Mouse (Mus musculus): Measurements from ENCODE around the gene Rmnd5a. TPM values are rescaled to one million over a fixed set of nuclear protein-coding genes. Genes with fewer than 3 reads are reported as not detected.
"Not testable (repeated sequence)": the region's sequence is repeated elsewhere in the genome, so short reads cannot be mapped to it uniquely, and the experiment has no call there.

Rmnd5a gene
- 33.6 and 40.3 TPM in 2 replicates for polyA plus RNA-seq (2012; rRNA removed)

- H3K27me3 ChIP-seq (replicated peaks; ENCODE audit: control insufficient read depth, insufficient read depth, low read length), result no peaks in the 10 kb centered on the region
- under 1% methylated on average over 74 of the region's 75 CpGs for WGBS
- peak; percentile 100 for DNase-seq
- H3K4me1 ChIP-seq (ENCODE audit: control insufficient read depth, insufficient read depth, low read length), result peaks cover 15% of the 10 kb centered on the region
- TF ChIP-seq POLR2A (IDR thresholded peaks at IDR 0.05; ENCODE audit: low read depth, low read length), result peak; percentile 45
- TF ChIP-seq CTCF (conservative IDR thresholded peaks at IDR 0.05; ENCODE audit: insufficient read depth, insufficient read length, low read depth, low read length), result peak; percentile 42; the same call in 1 of the 2 replicates
- peak within 1 kb of the TSS; percentile 100 for H3K27ac ChIP-seq (ENCODE audit: insufficient read depth, low read depth, low read length)
- peak within 1 kb of the TSS; percentile 97 for H3K4me3 ChIP-seq (ENCODE audit: insufficient read depth, low read depth, low read length)
- H3K36me3 ChIP-seq (ENCODE audit: control insufficient read depth, insufficient read depth, low read length), result no peaks in the 10 kb centered on the region
Measured at GRCm38 (mm10) chr6:71440492-71441250, at the start of gene Rmnd5a. Rmnd5a (minus strand) TSS chr6:71440637.

DNA sequence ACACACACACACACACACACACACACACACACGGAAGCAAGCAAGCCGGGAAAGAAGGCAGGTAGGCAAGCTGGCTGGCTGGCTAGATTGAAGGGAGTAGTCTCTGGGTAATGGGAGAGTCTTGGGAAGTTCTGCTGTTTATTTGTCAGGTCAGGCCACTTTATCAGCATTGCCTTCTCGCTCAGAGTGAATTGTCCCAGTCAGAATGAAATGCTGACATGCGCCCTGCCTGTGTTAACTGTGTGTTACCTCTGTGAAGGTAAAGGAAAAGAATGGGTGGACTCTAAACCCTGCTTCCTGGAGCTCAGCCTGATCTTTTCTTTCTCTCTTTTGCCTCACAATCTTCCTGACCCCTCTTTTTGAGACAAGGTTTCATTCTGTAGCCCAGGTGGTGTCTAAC lies 47.5 kb upstream of the Rmnd5a start:
- H3K27ac ChIP-seq (ENCODE audit: insufficient read depth, low read depth, low read length), result no peak overlapping the region
- TF ChIP-seq CTCF (conservative IDR thresholded peaks at IDR 0.05; ENCODE audit: insufficient read depth, insufficient read length, low read depth, low read length), result no peak
- TF ChIP-seq POLR2A (IDR thresholded peaks at IDR 0.05; ENCODE audit: low read depth, low read length), result no peak
- H3K27me3 ChIP-seq (replicated peaks; ENCODE audit: control insufficient read depth, insufficient read depth, low read length), result no peaks in the 10 kb centered on the region
- no peaks in the 10 kb centered on the region for H3K36me3 ChIP-seq (ENCODE audit: control insufficient read depth, insufficient read depth, low read length)
- DNase-seq, result no peak
- WGBS, result 52% methylated on average over 4 of the region's 4 CpGs
- H3K4me3 ChIP-seq (ENCODE audit: insufficient read depth, low read depth, low read length), result no peak overlapping the region
- peaks cover 5% of the 10 kb centered on the region; the same call in 1 of the 2 replicates for H3K4me1 ChIP-seq (ENCODE audit: control insufficient read depth, insufficient read depth, low read length)

DNA sequence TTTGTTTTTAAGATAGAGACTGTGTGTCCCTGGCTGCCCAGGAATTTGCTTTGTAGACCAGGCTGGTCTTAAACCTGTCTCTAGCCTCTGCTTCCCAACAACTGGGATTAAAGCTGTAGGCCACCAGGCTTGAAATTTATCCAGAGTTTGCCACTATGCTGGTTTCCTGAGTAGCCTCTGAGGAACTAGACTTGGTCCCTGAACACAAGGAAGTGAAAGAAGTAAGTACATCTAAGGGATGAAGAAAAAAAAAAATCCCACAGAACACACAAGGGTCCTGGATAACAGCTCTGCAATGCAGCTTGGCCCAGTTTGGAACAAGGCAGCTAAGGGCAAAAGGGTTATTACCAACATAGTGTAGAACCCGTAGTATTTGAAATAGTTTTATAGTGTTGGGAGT lies 46.4 kb upstream of the Rmnd5a start:
- Histone ChIP-seq H3K4me3 (ENCODE audit: insufficient read depth, low read depth, low read length) (no peak overlapping the region), H3K27me3 (replicated peaks; ENCODE audit: control insufficient read depth, insufficient read depth, low read length) (no peaks in the 10 kb centered on the region), H3K36me3 (ENCODE audit: control insufficient read depth, insufficient read depth, low read length) (no peaks in the 10 kb centered on the region), H3K4me1 (ENCODE audit: control insufficient read depth, insufficient read depth, low read length) (no peaks in the 10 kb centered on the region), H3K27ac (ENCODE audit: insufficient read depth, low read depth, low read length) (no peak overlapping the region)
- DNase-seq, result no peak
- 86% methylated on average over 1 of the region's 1 CpGs for WGBS
- no peak for TF ChIP-seq POLR2A (IDR thresholded peaks at IDR 0.05; ENCODE audit: low read depth, low read length)
- TF ChIP-seq CTCF (conservative IDR thresholded peaks at IDR 0.05; ENCODE audit: insufficient read depth, insufficient read length, low read depth, low read length), result no peak

GRCm38 (mm10) chr6:71486226-71486625 lies 45.8 kb upstream of the Rmnd5a start:
- TF ChIP-seq POLR2A (IDR thresholded peaks at IDR 0.05; ENCODE audit: low read depth, low read length) (no peak), CTCF (conservative IDR thresholded peaks at IDR 0.05; ENCODE audit: insufficient read depth, insufficient read length, low read depth, low read length) (no peak)
- 54% methylated on average over 2 of the region's 2 CpGs for WGBS
- H3K4me3 ChIP-seq (ENCODE audit: insufficient read depth, low read depth, low read length), result no peak overlapping the region
- peak; percentile 12 for DNase-seq
- no peaks in the 10 kb centered on the region for H3K36me3 ChIP-seq (ENCODE audit: control insufficient read depth, insufficient read depth, low read length)
- no peak overlapping the region for H3K27ac ChIP-seq (ENCODE audit: insufficient read depth, low read depth, low read length)
- no peaks in the 10 kb centered on the region for H3K27me3 ChIP-seq (replicated peaks; ENCODE audit: control insufficient read depth, insufficient read depth, low read length)
- no peaks in the 10 kb centered on the region for H3K4me1 ChIP-seq (ENCODE audit: control insufficient read depth, insufficient read depth, low read length)

- TF ChIP-seq CTCF (conservative IDR thresholded peaks at IDR 0.05; ENCODE audit: insufficient read depth, insufficient read length, low read depth, low read length) (no peak), POLR2A (IDR thresholded peaks at IDR 0.05; ENCODE audit: low read depth, low read length) (no peak)
- Histone ChIP-seq H3K36me3 (ENCODE audit: control insufficient read depth, insufficient read depth, low read length) (no peaks in the 10 kb centered on the region), H3K27ac (ENCODE audit: insufficient read depth, low read depth, low read length) (no peak overlapping the region), H3K27me3 (replicated peaks; ENCODE audit: control insufficient read depth, insufficient read depth, low read length) (no peaks in the 10 kb centered on the region), H3K4me3 (ENCODE audit: insufficient read depth, low read depth, low read length) (no peak overlapping the region), H3K4me1 (ENCODE audit: control insufficient read depth, insufficient read depth, low read length) (no peaks in the 10 kb centered on the region)
- 76% methylated on average over 5 of the region's 5 CpGs for WGBS
- DNase-seq, result no peak
Measured at GRCm38 (mm10) chr6:71485246-71485645, 44.8 kb upstream of the Rmnd5a start.

DNA sequence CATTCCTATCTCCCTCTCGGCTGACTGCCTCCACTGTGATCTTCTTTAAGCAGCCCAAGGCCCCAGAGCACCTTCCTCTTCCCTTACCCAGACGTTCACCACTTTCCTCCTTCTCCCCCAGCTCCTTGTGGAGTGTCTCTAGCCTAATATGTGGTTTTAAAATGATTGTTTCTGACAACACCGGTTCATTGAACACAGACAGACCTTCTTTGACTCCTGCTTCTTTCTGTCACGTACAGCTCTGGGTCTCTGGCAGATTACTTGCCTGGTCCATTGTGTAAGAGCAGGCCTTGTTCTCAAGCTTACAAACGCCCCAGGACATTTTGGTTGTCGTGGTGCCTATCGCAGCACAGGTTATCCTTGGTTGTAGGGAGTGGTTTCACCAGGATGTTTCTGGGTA lies 40.7 kb upstream of the Rmnd5a start:
- Histone ChIP-seq H3K4me1 (ENCODE audit: control insufficient read depth, insufficient read depth, low read length) (peaks cover under 1% of the 10 kb centered on the region; the same call in 1 of the 2 replicates), H3K27ac (ENCODE audit: insufficient read depth, low read depth, low read length) (no peak overlapping the region), H3K4me3 (ENCODE audit: insufficient read depth, low read depth, low read length) (no peak overlapping the region), H3K36me3 (ENCODE audit: control insufficient read depth, insufficient read depth, low read length) (no peaks in the 10 kb centered on the region), H3K27me3 (replicated peaks; ENCODE audit: control insufficient read depth, insufficient read depth, low read length) (no peaks in the 10 kb centered on the region)
- no peak for DNase-seq
- WGBS, result 69% methylated on average over 7 of the region's 7 CpGs
- TF ChIP-seq CTCF (conservative IDR thresholded peaks at IDR 0.05; ENCODE audit: insufficient read depth, insufficient read length, low read depth, low read length) (no peak), POLR2A (IDR thresholded peaks at IDR 0.05; ENCODE audit: low read depth, low read length) (no peak)

DNA sequence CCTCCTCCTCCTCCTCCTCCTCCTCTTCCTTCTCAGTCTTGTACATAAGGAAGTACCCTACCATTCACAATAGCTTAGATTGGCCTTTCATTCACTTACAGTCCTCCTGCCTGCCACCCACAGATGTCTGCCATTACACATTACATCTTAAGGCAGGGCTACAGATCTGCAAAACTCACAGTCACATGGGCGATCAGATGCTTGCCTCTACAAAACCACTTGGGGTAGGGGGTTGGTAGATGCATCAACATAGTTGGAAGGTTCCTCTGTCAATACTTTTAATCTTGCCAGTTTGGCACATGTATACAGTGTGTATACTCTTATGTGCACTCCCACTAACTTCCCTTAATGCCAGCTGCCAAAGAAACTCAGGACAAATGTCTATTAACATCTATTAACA lies 39.7 kb upstream of the Rmnd5a start:
- no peak for DNase-seq
- Histone ChIP-seq H3K4me1 (ENCODE audit: control insufficient read depth, insufficient read depth, low read length) (peaks cover 6% of the 10 kb centered on the region; the same call in 1 of the 2 replicates), H3K27ac (ENCODE audit: insufficient read depth, low read depth, low read length) (no peak overlapping the region), H3K4me3 (ENCODE audit: insufficient read depth, low read depth, low read length) (no peak overlapping the region), H3K36me3 (ENCODE audit: control insufficient read depth, insufficient read depth, low read length) (no peaks in the 10 kb centered on the region), H3K27me3 (replicated peaks; ENCODE audit: control insufficient read depth, insufficient read depth, low read length) (no peaks in the 10 kb centered on the region)
- WGBS, result 97% methylated on average over 1 of the region's 1 CpGs
- no peak for TF ChIP-seq CTCF (conservative IDR thresholded peaks at IDR 0.05; ENCODE audit: insufficient read depth, insufficient read length, low read depth, low read length)
- TF ChIP-seq POLR2A (IDR thresholded peaks at IDR 0.05; ENCODE audit: low read depth, low read length), result no peak

DNA sequence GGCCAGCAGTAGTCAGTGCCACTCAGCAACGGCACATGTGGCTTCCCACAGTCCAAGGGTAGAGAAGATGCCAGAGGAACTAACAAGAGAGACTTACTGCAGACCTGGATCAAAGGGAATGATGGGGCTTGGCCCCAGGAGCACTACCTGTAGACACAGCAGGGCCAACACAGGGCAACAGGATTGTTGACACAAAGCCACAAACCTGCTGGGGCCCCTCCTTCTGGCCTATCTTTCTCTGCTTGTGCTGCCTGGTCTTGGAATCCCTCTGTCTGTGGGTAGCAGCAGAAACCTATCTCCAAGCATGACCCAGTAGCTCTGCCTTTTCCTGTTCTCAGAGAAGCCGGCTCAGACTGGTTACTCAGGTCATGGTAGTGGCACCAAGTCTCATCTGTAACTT lies 39.2 kb upstream of the Rmnd5a start:
- not testable (repeated sequence) for DNase-seq; H3K4me3 ChIP-seq (ENCODE audit: insufficient read depth, low read depth, low read length); H3K4me1 ChIP-seq (ENCODE audit: control insufficient read depth, insufficient read depth, low read length); H3K27ac ChIP-seq (ENCODE audit: insufficient read depth, low read depth, low read length); H3K27me3 ChIP-seq (replicated peaks; ENCODE audit: control insufficient read depth, insufficient read depth, low read length); H3K36me3 ChIP-seq (ENCODE audit: control insufficient read depth, insufficient read depth, low read length)
- 90% methylated on average over 2 of the region's 2 CpGs for WGBS

- 76% methylated on average over 10 of the region's 10 CpGs for WGBS
- not testable (repeated sequence) for H3K27me3 ChIP-seq (replicated peaks; ENCODE audit: control insufficient read depth, insufficient read depth, low read length); H3K36me3 ChIP-seq (ENCODE audit: control insufficient read depth, insufficient read depth, low read length); DNase-seq; H3K4me3 ChIP-seq (ENCODE audit: insufficient read depth, low read depth, low read length); H3K4me1 ChIP-seq (ENCODE audit: control insufficient read depth, insufficient read depth, low read length); H3K27ac ChIP-seq (ENCODE audit: insufficient read depth, low read depth, low read length)
Measured at GRCm38 (mm10) chr6:71478816-71479568, 38.6 kb upstream of the Rmnd5a start.

Data from kidney, adult 2 months (tissue).